Mouse (Mus musculus) E14TG2a.4 (cell line): ENCODE results near the gene Adcy7.

Experiments used
- CTCF ChIP-seq: conservative IDR thresholded peaks from 2 replicates; pipeline ENCODE4 v1.5.1; 2014; ENCODE audit warnings: low read length
- NANOG ChIP-seq: IDR thresholded peaks from 2 replicates; pipeline ENCODE4 v1.6.1; 2014; ENCODE audit warnings: borderline replicate concordance, low read length, mixed read lengths
- POU5F1 ChIP-seq: IDR thresholded peaks from 2 replicates; pipeline ENCODE4 v1.6.1; 2014; ENCODE audit warnings: low read length, borderline replicate concordance

DNA sequence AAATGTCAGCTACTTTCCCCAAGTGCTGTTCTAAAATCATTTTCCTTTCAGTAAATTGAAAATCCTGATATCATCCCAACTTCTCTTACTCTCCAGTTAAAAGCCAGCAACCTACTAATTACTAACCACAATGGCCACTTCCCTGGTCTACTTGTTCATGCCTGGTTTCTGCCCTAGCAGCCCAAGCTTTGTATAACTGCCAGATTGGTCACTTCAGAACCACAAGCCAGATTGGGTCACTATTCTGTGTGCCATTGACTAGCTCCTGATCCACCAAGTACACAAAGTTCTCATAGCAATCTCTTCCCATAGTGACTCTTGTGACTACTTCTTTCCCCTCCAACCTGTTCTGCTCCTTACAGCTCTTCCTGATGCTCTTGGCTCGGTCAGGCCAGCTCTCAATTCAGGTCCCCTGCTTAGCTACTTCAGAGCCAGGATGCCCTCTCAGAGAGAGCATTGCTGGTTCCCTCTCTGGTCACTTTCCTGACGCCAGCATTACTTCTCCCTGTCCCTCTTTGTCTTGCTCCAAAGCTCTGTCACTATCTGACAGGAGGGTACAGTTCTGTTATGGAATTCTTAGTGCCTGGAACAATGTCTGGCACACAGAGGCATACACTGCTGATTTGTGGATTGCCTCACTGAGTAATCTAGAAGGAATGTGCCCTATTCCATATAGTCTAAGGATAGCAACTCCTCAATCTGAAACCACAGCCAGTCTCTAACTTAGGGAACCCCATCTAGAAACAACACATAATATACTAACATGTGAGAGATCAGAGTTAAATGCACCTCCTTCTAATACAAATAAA, 67.9 kb downstream of the Adcy7 start:
- TF ChIP-seq CTCF, result no peak
- TF ChIP-seq POU5F1, result no peak
- TF ChIP-seq NANOG, result no peak
